Comparison of ENCODE assay signal across 27 mouse cellular contexts in genomic region chr3:129953296-129953695, GRCm38 (mm10). TPM values are rescaled to one million over a fixed set of nuclear protein-coding genes. Genes with fewer than 3 reads are reported as not detected.
DNase-seq lines count a peak whose midpoint lies in the region; ATAC-seq and TF ChIP-seq lines count a peak whose summit lies in the region.
"Had no signal": no experiment of that assay in that cellular context is flagged by ENCODE, and none has a peak within 500 bp of the region (broad histone marks: within the 10 kb centered on the region; RNA-seq: fewer than 3 reads in every experiment).

No protein-coding gene starts in this region.

- peak; percentile 63 for ATAC-seq in granulocyte monocyte progenitor cell, adult 5-6 weeks (replicated peaks; ENCODE audit: poor library complexity, severe bottlenecking)
- peak; percentile 73 for ATAC-seq in monocyte, adult 5-6 weeks (replicated peaks; ENCODE audit: insufficient number of reproducible peaks, low FRiP score, low TSS enrichment, poor library complexity, severe bottlenecking)
- no peak for ATAC-seq in forebrain, embryonic 11.5 days (replicated peaks; ENCODE audit: low FRiP score)
- ATAC-seq: forebrain, embryonic 13.5 days; forebrain, embryonic 16.5 days; intestine, postnatal 0 days had no signal

- no peaks in the 10 kb centered on the region for H3K27me3 ChIP-seq in CH12.LX (replicated peaks)
- H3K27me3 ChIP-seq in forebrain, embryonic 11.5 days (ENCODE audit: control insufficient read depth, insufficient read depth, low read length) = no peaks in the 10 kb centered on the region
- H3K27me3 ChIP-seq: embryonic facial prominence, embryonic 12.5 days; embryonic facial prominence, embryonic 15.5 days; forebrain, embryonic 13.5 days; heart, embryonic 12.5 days; heart, embryonic 15.5 days; hindbrain, embryonic 15.5 days had no signal

- no peak for TF ChIP-seq EP300 in CH12.LX (IDR thresholded peaks at IDR 0.05; ENCODE audit: low read length)

- in situ Hi-C loops in CH12.LX (cut with MboI; ENCODE audit: low pct_ligation_motif_present, low pct_unique_long_range_greater_than_20kb, low sequenced_read_pairs) = no loop called here

- H3K79me2 ChIP-seq in CH12.LX (replicated peaks; ENCODE audit: control insufficient read depth, extremely low read depth, insufficient read depth, poor library complexity, severe bottlenecking) = no peaks in the 10 kb centered on the region

- TF ChIP-seq RAD21 in CH12.LX (IDR thresholded peaks at IDR 0.05; ENCODE audit: low read depth, low read length) = no peak

- H3K9me3 ChIP-seq in CH12.LX (replicated peaks; ENCODE audit: low read length) = peaks cover 3% of the 10 kb centered on the region
- no peaks in the 10 kb centered on the region for H3K9me3 ChIP-seq in forebrain, embryonic 11.5 days (ENCODE audit: control insufficient read depth, low read length)
- H3K9me3 ChIP-seq: embryonic facial prominence, embryonic 12.5 days; embryonic facial prominence, embryonic 15.5 days; forebrain, embryonic 13.5 days; G1E; heart, embryonic 15.5 days; hindbrain, embryonic 15.5 days had no signal

- H3K27ac ChIP-seq in CH12.LX (ENCODE audit: insufficient read depth, low read depth) = no peak overlapping the region
- peak overlapping the region; percentile 45; the same call in 1 of the 2 replicates for H3K27ac ChIP-seq in bone marrow macrophage, adult 2 months (ENCODE audit: insufficient read depth, low read depth, low read length)
- no peak overlapping the region for H3K27ac ChIP-seq in forebrain, embryonic 11.5 days (ENCODE audit: low read depth, low read length)
- H3K27ac ChIP-seq: embryonic facial prominence, embryonic 12.5 days; embryonic facial prominence, embryonic 15.5 days; forebrain, embryonic 13.5 days; heart, embryonic 15.5 days; hindbrain, embryonic 15.5 days had no signal

- 88% methylated on average over 4 of the region's 4 CpGs for WGBS in forebrain, embryonic 11.5 days

- no peak for TF ChIP-seq POLR2A in CH12.LX (IDR thresholded peaks at IDR 0.05; ENCODE audit: low read depth, low read length)
- no peak for TF ChIP-seq POLR2A in bone marrow macrophage, adult 2 months (IDR thresholded peaks at IDR 0.05; ENCODE audit: borderline replicate concordance, low read depth, low read length)

- no peak overlapping the region for H3K4me2 ChIP-seq in CH12.LX (ENCODE audit: insufficient read depth, low read depth, poor library complexity, severe bottlenecking)
- no peak overlapping the region for H3K4me2 ChIP-seq in forebrain, embryonic 11.5 days (ENCODE audit: low read depth, low read length, severe bottlenecking)
- H3K4me2 ChIP-seq: embryonic facial prominence, embryonic 12.5 days; embryonic facial prominence, embryonic 15.5 days; forebrain, embryonic 13.5 days; heart, embryonic 12.5 days; heart, embryonic 15.5 days; hindbrain, embryonic 15.5 days had no signal

- H3K4me3 ChIP-seq in CH12.LX (replicated peaks in 1 of 3; ENCODE audit: low read depth in 2 of 3, low read length in 2 of 3, poor library complexity in 1 of 3) = no peak overlapping the region
- no peak overlapping the region for H3K4me3 ChIP-seq in bone marrow macrophage, adult 2 months (ENCODE audit: insufficient read depth, low read length)
- no peak overlapping the region for H3K4me3 ChIP-seq in forebrain, embryonic 11.5 days (ENCODE audit: low read depth, low read length)
- H3K4me3 ChIP-seq: embryonic facial prominence, embryonic 12.5 days; embryonic facial prominence, embryonic 15.5 days; erythroblast, embryonic 14.5 days; forebrain, embryonic 13.5 days; heart, embryonic 12.5 days; heart, embryonic 15.5 days; hindbrain, embryonic 15.5 days had no signal

- dilution Hi-C loops in CH12.LX (cut with MboI; ENCODE audit: extremely low pct_ligation_motif_present, extremely low pct_unique_long_range_greater_than_20kb, low sequenced_read_pairs) = no loop called here

- H3K9ac ChIP-seq in CH12.LX (ENCODE audit: insufficient read depth, low read depth) = no peak overlapping the region
- no peak overlapping the region for H3K9ac ChIP-seq in forebrain, embryonic 11.5 days (ENCODE audit: low read length)
- H3K9ac ChIP-seq: embryonic facial prominence, embryonic 12.5 days; embryonic facial prominence, embryonic 15.5 days; forebrain, embryonic 13.5 days; heart, embryonic 12.5 days; heart, embryonic 15.5 days; hindbrain, embryonic 15.5 days had no signal

- DNase-seq in CH12.LX (ENCODE audit: extremely low read depth) = peak; percentile 14
- no peak for DNase-seq in forebrain, embryonic 11.5 days (ENCODE audit: low spot score)
- DNase-seq in adrenal gland, adult 2 months = no peak
- no peak for DNase-seq in lung, postnatal 36 days
- DNase-seq: adrenal gland, adult 8-10 months; adrenal gland, postnatal 25 days; cerebellum, adult 2 months; cerebellum, postnatal 10 days; gastrocnemius, postnatal 10 days; gastrocnemius, postnatal 36 days; heart, adult 18-20 months; heart, postnatal 10 days; heart, postnatal 4 days; kidney, adult 2 months had no signal

- H3K36me3 ChIP-seq in CH12.LX (replicated peaks in 1 of 2; ENCODE audit: control insufficient read depth in 1 of 2, insufficient read depth in 1 of 2, low read length in 1 of 2) = no peaks in the 10 kb centered on the region
- no peaks in the 10 kb centered on the region for H3K36me3 ChIP-seq in forebrain, embryonic 11.5 days (ENCODE audit: control insufficient read depth, insufficient read depth, low read length)
- H3K36me3 ChIP-seq: embryonic facial prominence, embryonic 12.5 days; embryonic facial prominence, embryonic 15.5 days; G1E; heart, embryonic 12.5 days; heart, embryonic 15.5 days; hindbrain, embryonic 15.5 days had no signal

- no peak for TF ChIP-seq CTCF in CH12.LX (conservative IDR thresholded peaks at IDR 0.05 in 1 of 2, IDR thresholded peaks at IDR 0.05 in 1 of 2; ENCODE audit: low read depth in 2 of 2, low read length in 2 of 2)
- TF ChIP-seq CTCF in bone marrow macrophage, adult 2 months (IDR thresholded peaks at IDR 0.05; ENCODE audit: low read depth, low read length) = no peak

- peaks cover 0 to 4% of the 10 kb centered on the region in 2 experiments; a peak in 3 of 4 replicates for H3K4me1 ChIP-seq in CH12.LX (ENCODE audit: control insufficient read depth in 1 of 2, insufficient read depth in 2 of 2)
- H3K4me1 ChIP-seq in bone marrow macrophage, adult 2 months (ENCODE audit: control insufficient read depth, insufficient read depth, low read length) = peaks cover 10% of the 10 kb centered on the region
- H3K4me1 ChIP-seq in forebrain, embryonic 11.5 days (replicated peaks; ENCODE audit: control insufficient read depth, insufficient read depth, low read length) = no peaks in the 10 kb centered on the region
- H3K4me1 ChIP-seq: embryonic facial prominence, embryonic 12.5 days; embryonic facial prominence, embryonic 15.5 days; forebrain, embryonic 13.5 days; heart, embryonic 12.5 days; heart, embryonic 15.5 days; hindbrain, embryonic 15.5 days had no signal

TF ChIP-seq in CH12.LX, 34 proteins besides CTCF, POLR2A, EP300 and RAD21:
- no peak for TF ChIP-seq POLR2AphosphoS2 (IDR thresholded peaks at IDR 0.05; ENCODE audit: low read depth, low read length)
- no peak for TF ChIP-seq USF2 (conservative IDR thresholded peaks at IDR 0.05; ENCODE audit: low read depth, low read length)
- no peak for TF ChIP-seq USF1 (IDR thresholded peaks at IDR 0.05; ENCODE audit: low read depth, low read length)
- TF ChIP-seq SIN3A (IDR thresholded peaks at IDR 0.05; ENCODE audit: low read length) = no peak
- TF ChIP-seq ZNF384 (IDR thresholded peaks at IDR 0.05; ENCODE audit: low read depth, low read length) = no peak
- no peak for TF ChIP-seq BHLHE40 (IDR thresholded peaks at IDR 0.05; ENCODE audit: low read depth, low read length)
TF ChIP-seq in CH12.LX: peak in this region for 0.

RNA-seq across cellular contexts. Expression of gene Mcub, which starts 16.7 kb away (rescaled TPM):
- 1.4 and 3.7 TPM in 2 replicates for total RNA-seq in CH12.LX (2012; rRNA removed)
- 3.8 and 4.1 TPM in 2 replicates for total RNA-seq in CH12.LX (2014; rRNA removed)
- 1.3 and 2.9 TPM in 2 replicates for polyA plus RNA-seq in CH12.LX (2012; ENCODE audit: insufficient read length, low read depth)
- polyA plus RNA-seq in bone marrow macrophage, adult 2 months (2012; ENCODE audit: insufficient read depth, insufficient read length, missing spikeins) = 69.0 and 77.0 TPM in 2 replicates
- 4.6 and 12.8 TPM in 2 replicates for total RNA-seq in granulocyte monocyte progenitor cell, adult 5-6 weeks (2014; fragmentation: Nextera tagmentation)
- total RNA-seq in granulocyte monocyte progenitor cell, adult 5-6 weeks (2017) = 1.9 and 4.2 TPM in 2 replicates
- 28.2 to 53.7 TPM (median 52.6 TPM) in 3 replicates for total RNA-seq in monocyte, adult 5-6 weeks (2017)
- polyA plus RNA-seq in forebrain, embryonic 11.5 days (2014; fragmentation: Nextera tagmentation; extraction: Ambion mirVana) = 3.2 and 4.3 TPM in 2 replicates
- 10 to 100 TPM in 1 of 2 experiments, 1 to 10 TPM in 1; 7.9 to 15.3 TPM for total RNA-seq in adrenal gland, adult 2 months (2021)
- polyA plus RNA-seq in adrenal gland, adult 2 months (2012; rRNA removed) = 6.9 and 7.7 TPM in 2 replicates
- total RNA-seq: G1E had no signal
- polyA plus RNA-seq: G1E had no signal

RNA-seq across cellular contexts. Expression of gene Casp6, which starts 52.1 kb away (rescaled TPM):
- total RNA-seq in CH12.LX (2012; rRNA removed) = 6.0 and 10.5 TPM in 2 replicates
- total RNA-seq in CH12.LX (2014; rRNA removed) = 14.4 and 15.3 TPM in 2 replicates
- polyA plus RNA-seq in CH12.LX (2012; ENCODE audit: insufficient read length, low read depth) = 26.2 and 31.7 TPM in 2 replicates
- polyA plus RNA-seq in bone marrow macrophage, adult 2 months (2012; ENCODE audit: insufficient read depth, insufficient read length, missing spikeins) = 40.6 and 42.0 TPM in 2 replicates
- total RNA-seq in granulocyte monocyte progenitor cell, adult 5-6 weeks (2014; fragmentation: Nextera tagmentation) = 9.1 and 17.5 TPM in 2 replicates
- 8.1 and 9.8 TPM in 2 replicates for total RNA-seq in granulocyte monocyte progenitor cell, adult 5-6 weeks (2017)
- 9.5 to 15.4 TPM (median 11.7 TPM) in 3 replicates for total RNA-seq in monocyte, adult 5-6 weeks (2017)
- 62.8 and 64.7 TPM in 2 replicates for polyA plus RNA-seq in forebrain, embryonic 11.5 days (2014; fragmentation: Nextera tagmentation; extraction: Ambion mirVana)
- 10 to 100 TPM; 42.3 to 42.4 TPM for total RNA-seq in adrenal gland, adult 2 months (2021)
- 29.5 and 33.8 TPM in 2 replicates for polyA plus RNA-seq in adrenal gland, adult 2 months (2012; rRNA removed)
